Mouse (Mus musculus) granulocyte monocyte progenitor cell, adult 5-6 weeks (primary cell): ENCODE data around the gene Tor4a. TPM values are rescaled to one million over a fixed set of nuclear protein-coding genes. Genes with fewer than 3 reads are reported as not detected.

Experiments used
- ATAC-seq: replicated peaks from 2 replicates; pipeline ENCODE4 v1.8.0; 2016; ENCODE audit warnings: mild to moderate bottlenecking, moderate TSS enrichment, inconsistent platforms; ENCODE audit not compliant: poor library complexity, severe bottlenecking
- total RNA-seq, 2 experiments: library from RNA; stranded (forward) in 1 of 2; stranded (reverse) in 1 of 2; fragments of 200-712, 200-1000 nt in 1 of 2; fragments of >200 nt in 1 of 2; fragmentation: Nextera tagmentation in 1 of 2; gene quantifications; 2 replicates each; pipeline ENCODE4 v1.2.3; 2014 to 2017

The Tor4a gene
- total RNA-seq (2014; fragmentation: Nextera tagmentation) (14.6 and 20.2 TPM in 2 replicates), total RNA-seq (2017) (14.7 and 16.4 TPM in 2 replicates)

DNA sequence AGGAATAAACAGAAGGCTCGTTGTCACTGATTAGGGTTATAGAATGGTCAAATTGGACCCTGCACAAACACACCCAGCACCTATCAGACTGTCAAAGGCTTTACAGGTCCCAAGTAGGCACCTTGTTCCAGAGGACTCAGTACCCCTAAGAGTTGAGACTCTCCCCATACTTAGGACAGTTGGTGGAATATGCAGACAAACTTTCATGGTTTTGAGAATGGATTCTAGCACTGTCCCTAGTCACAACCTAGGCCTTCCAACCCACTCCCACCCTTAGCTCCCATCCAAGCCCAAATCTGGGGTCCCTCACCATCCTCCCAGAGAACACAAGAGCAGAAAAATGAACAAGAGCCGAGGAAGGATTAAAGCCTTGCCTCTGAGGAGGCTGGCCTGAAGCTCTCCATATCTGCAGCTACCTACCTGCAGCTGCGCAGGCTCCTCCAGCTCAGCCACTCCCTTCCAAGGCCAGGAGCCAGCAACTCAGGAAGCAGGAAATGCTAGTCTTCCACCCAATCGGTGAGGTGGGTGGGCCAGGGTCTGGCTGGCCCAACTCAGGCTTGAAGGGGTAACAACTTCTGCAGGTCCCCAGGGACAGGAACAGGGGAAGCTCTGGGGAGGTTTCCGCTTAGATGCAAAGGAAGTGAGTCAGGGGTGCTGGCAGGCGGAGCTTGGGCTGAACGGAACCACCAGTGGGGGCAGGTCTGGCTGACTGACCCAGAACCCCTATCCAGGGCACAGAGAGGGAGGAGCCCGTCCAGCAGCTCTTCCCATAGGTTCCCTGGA, at the start of gene Tor4a:
Gene Tor4a (minus strand): TSS at position 715 of the 783 bp plus-strand sequence.
- peak; percentile 63 for ATAC-seq

DNA sequence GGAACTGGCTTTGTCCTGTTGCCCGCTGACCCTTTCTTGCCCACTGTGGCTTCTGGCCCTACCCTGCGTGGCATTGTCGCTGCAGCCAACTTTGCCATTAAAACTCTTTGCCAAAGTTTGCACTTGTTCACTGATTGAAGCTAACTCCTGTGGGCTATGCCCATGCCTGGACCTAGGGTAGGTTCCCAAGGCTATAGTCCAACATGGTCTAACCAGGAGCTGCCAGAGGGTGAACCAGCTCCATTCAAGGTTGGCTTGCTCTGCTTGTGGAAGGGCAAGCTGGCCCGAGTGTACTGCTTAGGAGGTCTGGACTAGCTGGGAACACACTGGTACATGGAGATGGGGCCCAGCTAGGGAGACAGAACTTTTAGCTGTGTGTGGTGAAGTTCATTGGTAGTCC, 47.5 kb upstream of the Tor4a start:
- no peak for ATAC-seq

- ATAC-seq: no peak
These were observed 46.7 kb upstream of the Tor4a start for GRCm38 (mm10) chr2:25243342-25243741.

DNA sequence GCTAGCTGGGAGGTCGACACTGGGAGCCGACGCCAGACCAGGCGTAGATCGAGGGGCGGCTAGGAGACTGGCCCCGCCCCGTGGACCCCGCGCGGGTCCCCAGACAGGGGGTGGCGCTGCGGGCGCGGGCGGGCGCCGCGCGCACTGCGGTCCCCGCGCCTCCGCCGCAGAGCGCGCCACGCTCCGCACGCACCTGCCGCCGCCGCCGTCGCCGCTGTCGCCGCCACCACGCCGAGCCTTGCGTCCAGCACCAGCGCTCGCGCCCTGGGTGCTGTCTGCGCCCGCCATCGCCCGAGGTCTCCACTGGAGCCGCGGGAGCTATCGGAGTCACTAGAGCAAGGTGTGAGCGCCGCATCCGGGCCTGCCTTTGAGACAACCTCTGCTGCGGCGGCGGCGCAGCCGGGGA, 45.4 kb upstream of the Tor4a start, which contains the start of the genes Rnf208 and Cysrt1:
Gene Rnf208 (plus strand): TSS at position 155 of the 406 bp plus-strand sequence.
Gene Cysrt1 (minus strand): TSS at position 352 of the 406 bp plus-strand sequence.
- ATAC-seq: no peak

DNA sequence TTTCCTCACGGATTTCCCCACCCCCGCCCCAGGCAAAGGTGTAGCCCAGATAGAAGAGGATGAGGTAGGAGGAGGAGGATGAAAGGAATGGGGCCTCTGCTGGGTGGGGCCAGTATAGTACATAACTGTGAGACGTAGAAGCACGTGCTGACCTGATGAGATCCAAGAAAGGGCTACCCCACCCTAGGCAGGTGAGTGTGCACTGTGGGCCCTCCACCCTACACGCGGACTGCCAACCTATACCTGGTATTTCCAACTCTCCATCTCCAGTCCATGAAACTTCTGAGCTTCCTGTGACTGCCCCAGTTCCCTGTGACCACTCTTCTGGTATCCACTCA, 44.7 kb upstream of the Tor4a start:
- ATAC-seq: no peak

DNA sequence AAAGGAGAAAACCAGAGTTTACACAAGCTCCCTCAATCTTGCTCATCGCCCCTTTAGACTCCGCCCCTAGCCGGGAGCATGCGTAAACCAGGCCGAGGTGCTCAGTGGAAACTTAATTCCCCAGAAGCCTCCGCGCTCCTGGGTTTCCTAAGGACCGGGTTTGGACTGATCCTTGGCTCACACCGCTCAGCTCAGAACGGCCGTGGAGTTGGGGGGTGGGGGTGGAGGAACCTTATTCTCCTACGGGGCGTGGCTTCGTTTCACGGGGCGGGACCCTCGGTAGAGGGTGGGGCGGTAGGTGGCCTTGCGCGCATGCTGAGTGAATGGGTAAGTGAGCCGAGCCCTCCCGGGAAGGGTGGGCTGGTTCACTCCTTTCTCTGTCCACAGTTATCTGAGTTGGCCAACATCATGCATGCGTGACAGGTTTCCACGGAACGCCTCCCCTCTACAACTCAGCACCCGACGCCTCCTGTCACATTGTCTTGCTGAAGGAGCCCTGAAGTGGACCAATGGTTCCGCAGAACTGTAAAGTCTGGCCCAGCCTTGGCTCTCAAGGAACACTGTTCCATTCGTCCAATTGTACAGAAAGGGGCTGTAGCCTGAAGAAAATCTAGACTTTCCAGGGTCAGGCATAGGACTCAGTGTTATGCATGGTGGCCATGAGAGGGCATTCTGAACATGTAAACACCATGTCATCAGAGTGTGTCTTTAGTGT, 44.2 kb upstream of the Tor4a start:
- peak; percentile 82 for ATAC-seq

GRCm38 (mm10) chr2:25240310-25240709, 43.6 kb upstream of the Tor4a start:
- ATAC-seq: no peak

- no peak for ATAC-seq
These were observed 43.1 kb upstream of the Tor4a start for GRCm38 (mm10) chr2:25239766-25240165.

GRCm38 (mm10) chr2:25238106-25238505, 41.4 kb upstream of the Tor4a start:
- ATAC-seq: no peak

- ATAC-seq: no peak
These were observed 40.8 kb upstream of the Tor4a start for GRCm38 (mm10) chr2:25237522-25237921.

- ATAC-seq: no peak
These were observed 39.9 kb upstream of the Tor4a start, which contains the start of gene Rnf224 for GRCm38 (mm10) chr2:25236614-25237013. TSS of gene Rnf224 (minus strand) at chr2:25236787.

GRCm38 (mm10) chr2:25234551-25235220, 38.0 kb upstream of the Tor4a start:
- no peak for ATAC-seq

DNA sequence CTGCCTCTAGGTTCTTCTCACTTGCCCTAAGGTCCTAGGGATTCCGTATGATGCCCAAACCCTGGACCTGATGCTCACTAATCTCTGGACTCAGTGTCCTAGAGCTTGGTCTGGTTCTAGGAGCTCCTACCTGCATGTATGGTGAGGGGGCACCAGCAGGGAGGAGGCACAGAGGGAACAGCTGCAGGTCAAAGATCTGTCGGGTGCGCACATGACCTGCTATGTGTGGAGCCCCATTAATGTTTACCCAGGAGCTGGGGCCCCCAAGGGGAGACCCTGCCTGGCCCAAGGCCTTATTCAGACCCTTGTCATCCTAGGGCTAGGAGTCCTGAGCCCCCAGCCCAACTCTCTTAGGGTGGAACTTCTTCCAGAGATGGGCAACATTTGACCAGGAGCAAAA, 37.4 kb upstream of the Tor4a start, which contains the start of gene Slc34a3:
Gene Slc34a3 (minus strand): TSS at position 315 of the 400 bp plus-strand sequence.
- no peak for ATAC-seq

- peak; percentile 60 for ATAC-seq
These were observed 36.7 kb upstream of the Tor4a start for GRCm38 (mm10) chr2:25233421-25233820.

GRCm38 (mm10) chr2:25231038-25231437, 34.4 kb upstream of the Tor4a start:
- no peak for ATAC-seq

GRCm38 (mm10) chr2:25230581-25230980, 33.9 kb upstream of the Tor4a start:
- ATAC-seq: no peak

- no peak for ATAC-seq
These were observed 32.9 kb upstream of the Tor4a start for GRCm38 (mm10) chr2:25229582-25229981.

- ATAC-seq: no peak
These were observed 32.4 kb upstream of the Tor4a start for GRCm38 (mm10) chr2:25228995-25229530.

DNA sequence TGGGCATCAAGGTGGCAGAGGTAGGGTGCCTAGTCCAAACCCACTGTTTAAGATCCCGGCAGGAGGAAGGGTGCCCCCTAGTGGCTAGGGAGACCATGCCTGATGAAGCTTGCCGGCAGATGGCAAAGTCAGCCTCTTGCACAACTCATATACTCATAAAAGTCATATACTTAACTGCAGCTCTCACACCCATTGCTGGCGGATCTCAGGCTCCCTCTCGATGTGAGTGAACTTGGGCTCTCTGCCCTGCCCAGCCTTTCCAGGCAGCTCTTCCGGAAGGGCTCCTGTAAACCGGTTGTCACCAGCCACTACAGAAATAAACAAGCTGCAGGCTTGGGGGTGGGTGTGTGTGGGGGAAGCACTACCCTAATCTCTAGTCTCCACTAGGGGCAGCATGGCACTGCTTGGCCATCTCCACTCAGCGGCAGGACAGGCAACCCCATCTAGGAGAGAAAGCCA, 31.8 kb upstream of the Tor4a start:
- ATAC-seq: peak; percentile 39

DNA sequence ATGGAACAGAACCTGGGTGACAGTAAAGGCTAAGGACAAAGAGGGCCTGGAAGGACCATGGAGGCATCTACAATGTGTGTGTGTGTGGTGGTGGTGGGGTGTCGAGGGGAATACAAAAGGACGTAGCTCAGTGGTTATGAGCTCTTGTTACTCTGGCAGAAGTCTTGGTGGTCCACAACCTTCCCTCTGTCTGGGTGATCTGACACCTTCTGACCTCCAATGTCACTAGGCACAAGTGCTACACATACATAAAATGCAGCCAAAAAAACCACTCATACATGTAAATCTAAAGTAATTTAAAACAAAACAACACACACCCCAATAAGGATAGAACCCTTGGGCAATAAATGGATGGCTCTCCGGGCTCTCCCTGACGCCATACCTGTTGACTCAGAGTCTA, 30.7 kb upstream of the Tor4a start:
- no peak for ATAC-seq
